ENCODE assay signal across 17 mouse cellular contexts in genomic region chr5:134891552-134891951, GRCm38 (mm10). TPM values are rescaled to one million over a fixed set of nuclear protein-coding genes. Genes with fewer than 3 reads are reported as not detected.
DNase-seq lines count a peak whose midpoint lies in the region; ATAC-seq and TF ChIP-seq lines count a peak whose summit lies in the region.
"Had no signal": no experiment of that assay in that cellular context is flagged by ENCODE, and none has a peak within 500 bp of the region (broad histone marks: within the 10 kb centered on the region; RNA-seq: fewer than 3 reads in every experiment).

No protein-coding gene starts in this region.

- H3K36me3 ChIP-seq in forebrain, embryonic 10.5 days (replicated peaks) = no peaks in the 10 kb centered on the region
- H3K36me3 ChIP-seq in forebrain, embryonic 11.5 days (ENCODE audit: control insufficient read depth, insufficient read depth, low read length) = no peaks in the 10 kb centered on the region
- no peaks in the 10 kb centered on the region for H3K36me3 ChIP-seq in lung, embryonic 16.5 days (ENCODE audit: control insufficient read depth, insufficient read depth, low read length)
- H3K36me3 ChIP-seq in hindbrain, postnatal 0 days (ENCODE audit: insufficient read depth, low read length) = no peaks in the 10 kb centered on the region
- H3K36me3 ChIP-seq: G1E; hindbrain, embryonic 12.5 days; midbrain, embryonic 13.5 days; neural tube, embryonic 13.5 days had no signal

- H3K27me3 ChIP-seq in forebrain, embryonic 10.5 days (ENCODE audit: poor library complexity, severe bottlenecking) = no peaks in the 10 kb centered on the region; the same call in 1 of the 2 replicates
- H3K27me3 ChIP-seq in forebrain, embryonic 11.5 days (ENCODE audit: control insufficient read depth, insufficient read depth, low read length) = no peaks in the 10 kb centered on the region
- no peaks in the 10 kb centered on the region for H3K27me3 ChIP-seq in lung, embryonic 16.5 days (ENCODE audit: control insufficient read depth, insufficient read depth, low read depth, low read length)
- H3K27me3 ChIP-seq in hindbrain, postnatal 0 days (ENCODE audit: insufficient read depth, low read length) = no peaks in the 10 kb centered on the region
- H3K27me3 ChIP-seq: hindbrain, embryonic 12.5 days; midbrain, embryonic 13.5 days; neural tube, embryonic 13.5 days had no signal

- H3K4me1 ChIP-seq in forebrain, embryonic 10.5 days = peaks cover 21% of the 10 kb centered on the region
- H3K4me1 ChIP-seq in forebrain, embryonic 11.5 days (replicated peaks; ENCODE audit: control insufficient read depth, insufficient read depth, low read length) = no peaks in the 10 kb centered on the region
- H3K4me1 ChIP-seq in lung, embryonic 16.5 days (replicated peaks; ENCODE audit: control insufficient read depth, insufficient read depth, low read length) = peaks cover 33% of the 10 kb centered on the region
- no peaks in the 10 kb centered on the region for H3K4me1 ChIP-seq in hindbrain, postnatal 0 days (ENCODE audit: insufficient read depth, low read length)
- H3K4me1 ChIP-seq: midbrain, embryonic 13.5 days; neural tube, embryonic 13.5 days had no signal

- DNase-seq in forebrain, embryonic 10.5 days (ENCODE audit: extremely low spot score, low spot score) = no peak
- no peak for DNase-seq in forebrain, embryonic 11.5 days (ENCODE audit: low spot score)
- DNase-seq in heart, adult 8-10 months (ENCODE audit: low spot score) = peak; percentile 73
- peak; percentile 12 for DNase-seq in kidney, adult 9 months
- DNase-seq in cerebellum, adult 8-10 months = no peak
- no peak for DNase-seq in embryo, embryonic 10 days (ENCODE audit: low spot score)
- DNase-seq in hindbrain, postnatal 0 days (ENCODE audit: low spot score) = no peak
- DNase-seq: thymus, adult 2 months had no signal

- no peak overlapping the region for H3K4me3 ChIP-seq in forebrain, embryonic 10.5 days
- no peak overlapping the region for H3K4me3 ChIP-seq in forebrain, embryonic 11.5 days (ENCODE audit: low read depth, low read length)
- no peak overlapping the region for H3K4me3 ChIP-seq in lung, embryonic 16.5 days (ENCODE audit: low read length)
- H3K4me3 ChIP-seq in hindbrain, postnatal 0 days (ENCODE audit: low read length) = no peak overlapping the region
- H3K4me3 ChIP-seq: hindbrain, embryonic 12.5 days; midbrain, embryonic 13.5 days; neural tube, embryonic 13.5 days had no signal

- H3K4me2 ChIP-seq in forebrain, embryonic 11.5 days (ENCODE audit: low read depth, low read length, severe bottlenecking) = no peak overlapping the region
- H3K4me2 ChIP-seq in lung, embryonic 16.5 days (ENCODE audit: low read depth, low read length) = no peak overlapping the region
- H3K4me2 ChIP-seq in hindbrain, postnatal 0 days (ENCODE audit: low read depth, low read length) = no peak overlapping the region
- H3K4me2 ChIP-seq: hindbrain, embryonic 12.5 days; midbrain, embryonic 13.5 days; neural tube, embryonic 13.5 days had no signal

- ATAC-seq in forebrain, embryonic 11.5 days (replicated peaks; ENCODE audit: low FRiP score) = no peak
- no peak for ATAC-seq in lung, embryonic 16.5 days (ENCODE audit: low read depth)
- ATAC-seq in hindbrain, postnatal 0 days = no peak
- ATAC-seq: midbrain, embryonic 13.5 days had no signal

- 72% methylated on average over 8 of the region's 8 CpGs for WGBS in forebrain, embryonic 10.5 days
- WGBS in forebrain, embryonic 11.5 days = 72% methylated on average over 8 of the region's 8 CpGs
- WGBS in lung, embryonic 16.5 days = 50% methylated on average over 8 of the region's 8 CpGs
- 51% methylated on average over 8 of the region's 8 CpGs for WGBS in hindbrain, postnatal 0 days

- no peak overlapping the region for H3K9ac ChIP-seq in forebrain, embryonic 11.5 days (ENCODE audit: low read length)
- H3K9ac ChIP-seq in lung, embryonic 16.5 days (ENCODE audit: low read length) = 0 out of 2 replicates have a peak overlapping the region, but pooled peaks have one; percentile 10
- no peak overlapping the region for H3K9ac ChIP-seq in hindbrain, postnatal 0 days (replicated peaks; ENCODE audit: low read length)
- H3K9ac ChIP-seq: hindbrain, embryonic 12.5 days; midbrain, embryonic 13.5 days; neural tube, embryonic 13.5 days had no signal

- peak overlapping the region; percentile 16; the same call in 1 of the 2 replicates for H3K27ac ChIP-seq in forebrain, embryonic 10.5 days
- no peak overlapping the region for H3K27ac ChIP-seq in forebrain, embryonic 11.5 days (ENCODE audit: low read depth, low read length)
- H3K27ac ChIP-seq in lung, embryonic 16.5 days (ENCODE audit: low read length) = peak overlapping the region; percentile 89
- H3K27ac ChIP-seq in hindbrain, postnatal 0 days = no peak overlapping the region
- H3K27ac ChIP-seq: hindbrain, embryonic 12.5 days; midbrain, embryonic 13.5 days; neural tube, embryonic 13.5 days had no signal

- H3K9me3 ChIP-seq in forebrain, embryonic 10.5 days = no peaks in the 10 kb centered on the region
- no peaks in the 10 kb centered on the region for H3K9me3 ChIP-seq in forebrain, embryonic 11.5 days (ENCODE audit: control insufficient read depth, low read length)
- no peaks in the 10 kb centered on the region for H3K9me3 ChIP-seq in lung, embryonic 16.5 days (ENCODE audit: control insufficient read depth, low read length)
- no peaks in the 10 kb centered on the region for H3K9me3 ChIP-seq in hindbrain, postnatal 0 days (ENCODE audit: low read length)
- H3K9me3 ChIP-seq: hindbrain, embryonic 12.5 days; midbrain, embryonic 13.5 days; neural tube, embryonic 13.5 days had no signal

- TF ChIP-seq CTCF in hindbrain, postnatal 0 days (IDR thresholded peaks at IDR 0.05; ENCODE audit: low read depth) = no peak

RNA-seq across cellular contexts. Expression of gene Tmem270, which starts 15.0 kb away (rescaled TPM):
- not detected in 2 replicates for polyA plus RNA-seq in forebrain, embryonic 10.5 days (2016; fragmentation: Nextera tagmentation; extraction: Ambion mirVana)
- polyA plus RNA-seq in forebrain, embryonic 11.5 days (2014; fragmentation: Nextera tagmentation; extraction: Ambion mirVana) = not detected in 2 replicates
- total RNA-seq in heart, adult 8-10 months (2022) = not detected
- not detected in 2 replicates for polyA plus RNA-seq in lung, embryonic 16.5 days (2015; fragmentation: Nextera tagmentation; extraction: Ambion mirVana)
- total RNA-seq in hindbrain, postnatal 0 days (2014; rRNA removed) = not detected in 2 replicates
- polyA plus RNA-seq in hindbrain, postnatal 0 days (2015; fragmentation: Nextera tagmentation; extraction: Ambion mirVana) = not detected in 2 replicates
- total RNA-seq: G1E; layer of hippocampus, adult 8-10 months; liver, adult 2 months had no signal
- polyA plus RNA-seq: embryonic facial prominence, embryonic 11.5 days; G1E; hindbrain, embryonic 12.5 days; liver, adult 2 months; midbrain, embryonic 13.5 days; neural tube, embryonic 13.5 days; small intestine, adult 2 months; thymus, adult 2 months had no signal

RNA-seq across cellular contexts. Expression of gene Cldn13, which starts 23.8 kb away (rescaled TPM):
- polyA plus RNA-seq in forebrain, embryonic 10.5 days (2016; fragmentation: Nextera tagmentation; extraction: Ambion mirVana) = 2.0 and 4.9 TPM in 2 replicates
- polyA plus RNA-seq in forebrain, embryonic 11.5 days (2014; fragmentation: Nextera tagmentation; extraction: Ambion mirVana) = 3.6 and 3.8 TPM in 2 replicates
- not detected for total RNA-seq in heart, adult 8-10 months (2022)
- polyA plus RNA-seq in lung, embryonic 16.5 days (2015; fragmentation: Nextera tagmentation; extraction: Ambion mirVana) = 0.75 and 3.3 TPM in 2 replicates
- total RNA-seq in hindbrain, postnatal 0 days (2014; rRNA removed) = not detected in 2 replicates
- not detected in 2 replicates for polyA plus RNA-seq in hindbrain, postnatal 0 days (2015; fragmentation: Nextera tagmentation; extraction: Ambion mirVana)
- total RNA-seq: layer of hippocampus, adult 8-10 months; liver, adult 2 months had no signal
- polyA plus RNA-seq: G1E; liver, adult 2 months; small intestine, adult 2 months had no signal

RNA-seq across cellular contexts. Expression of gene Mettl27, which starts 40.6 kb away (rescaled TPM):
- 10.3 and 11.8 TPM in 2 replicates for polyA plus RNA-seq in forebrain, embryonic 10.5 days (2016; fragmentation: Nextera tagmentation; extraction: Ambion mirVana)
- polyA plus RNA-seq in forebrain, embryonic 11.5 days (2014; fragmentation: Nextera tagmentation; extraction: Ambion mirVana) = 7.3 and 10.4 TPM in 2 replicates
- total RNA-seq in heart, adult 8-10 months (2022) = 10 to 100 TPM in 1 of 4 experiments, 1 to 10 TPM in 3; 6.3 to 11.9 (median 7.9) TPM
- 30.6 and 33.5 TPM in 2 replicates for polyA plus RNA-seq in lung, embryonic 16.5 days (2015; fragmentation: Nextera tagmentation; extraction: Ambion mirVana)
- 8.1 and 10.9 TPM in 2 replicates for total RNA-seq in hindbrain, postnatal 0 days (2014; rRNA removed)
- polyA plus RNA-seq in hindbrain, postnatal 0 days (2015; fragmentation: Nextera tagmentation; extraction: Ambion mirVana) = 8.5 and 11.0 TPM in 2 replicates

RNA-seq across cellular contexts. Expression of gene Cldn4, which starts 55.2 kb away (rescaled TPM):
- 6.2 and 6.3 TPM in 2 replicates for polyA plus RNA-seq in forebrain, embryonic 10.5 days (2016; fragmentation: Nextera tagmentation; extraction: Ambion mirVana)
- 5.6 and 7.0 TPM in 2 replicates for polyA plus RNA-seq in forebrain, embryonic 11.5 days (2014; fragmentation: Nextera tagmentation; extraction: Ambion mirVana)
- not detected for total RNA-seq in heart, adult 8-10 months (2022)
- 33.0 and 33.1 TPM in 2 replicates for polyA plus RNA-seq in lung, embryonic 16.5 days (2015; fragmentation: Nextera tagmentation; extraction: Ambion mirVana)
- total RNA-seq in hindbrain, postnatal 0 days (2014; rRNA removed) = not detected in 2 replicates
- polyA plus RNA-seq in hindbrain, postnatal 0 days (2015; fragmentation: Nextera tagmentation; extraction: Ambion mirVana) = not detected in 2 replicates
- total RNA-seq: layer of hippocampus, adult 8-10 months had no signal
- polyA plus RNA-seq: G1E; midbrain, embryonic 13.5 days had no signal

Comparison
In these comparisons a context has a peak if more than half of its experiments do, and no peak if none do; other contexts are left out.
1. H3K27ac ChIP-seq: peak in forebrain, embryonic 10.5 days (single experiment) and lung, embryonic 16.5 days (single experiment); none in forebrain, embryonic 11.5 days (single experiment) and hindbrain, postnatal 0 days (single experiment).
2. DNase-seq: peak in heart, adult 8-10 months (single experiment) and kidney, adult 9 months (single experiment); none in forebrain, embryonic 10.5 days (single experiment), forebrain, embryonic 11.5 days (single experiment), cerebellum, adult 8-10 months (single experiment), embryo, embryonic 10 days (single experiment) and hindbrain, postnatal 0 days (single experiment).